Mouse (Mus musculus): ENCODE data around the gene Gna11. TPM values are rescaled to one million over a fixed set of nuclear protein-coding genes. Genes with fewer than 3 reads are reported as not detected.

The Gna11 gene
- polyA plus RNA-seq (2012; rRNA removed), result 69.9 and 81.3 TPM in 2 replicates

GRCm38 (mm10) chr10:81545161-81545747 lies at the start of gene Gna11:
TSS of gene Gna11 (minus strand) at chr10:81545190.

GRCm38 (mm10) chr10:81574081-81575056 lies 29.4 kb upstream of the Gna11 start, which contains the start of gene Tle2:
TSS of gene Tle2 (plus strand) at chr10:81574561.

GRCm38 (mm10) chr10:81559163-81559626 lies 14.2 kb upstream of the Gna11 start, which contains the start of gene Aes:
TSS of gene Aes (plus strand) at chr10:81559488.

GRCm38 (mm10) chr10:81524051-81524605 lies 20.9 kb downstream of the Gna11 start, which contains the start of gene Gna15:
TSS of gene Gna15 (minus strand) at chr10:81524225.

GRCm38 (mm10) chr10:81500032-81500431 lies 45.0 kb downstream of the Gna11 start, which contains the start of gene S1pr4:
TSS of gene S1pr4 (minus strand) at chr10:81500132.

GRCm38 (mm10) chr10:81496264-81496901 lies 48.6 kb downstream of the Gna11 start, which contains the start of gene Ncln:
TSS of gene Ncln (minus strand) at chr10:81496392.

DNA sequence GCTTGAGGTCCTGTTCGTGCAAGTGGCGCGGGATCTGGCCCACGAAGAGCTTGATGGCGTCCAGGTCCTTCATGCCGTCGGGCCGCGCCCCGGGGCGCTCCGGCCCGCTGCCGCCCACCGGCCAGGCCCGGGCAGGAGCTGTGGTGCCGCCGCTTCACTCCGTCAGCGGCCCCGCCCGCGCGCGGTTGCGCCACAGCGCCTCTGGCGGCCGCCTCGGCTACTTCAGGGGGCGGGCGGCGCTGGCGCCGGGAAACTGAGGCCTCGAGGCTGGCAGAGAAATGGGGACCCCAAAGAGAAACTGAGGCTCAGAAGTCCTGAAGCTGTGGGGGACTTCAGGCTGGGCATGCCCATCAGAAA lies 62.5 kb downstream of the Gna11 start, which contains the start of gene Celf5:
TSS of gene Celf5 (minus strand) at position 177 of the 357 bp plus-strand sequence.

Other genes with a start within 250 kb of the Gna11 start
- gene Cactin, start 224.1 kb downstream of the Gna11 start, polyA plus RNA-seq (2012; rRNA removed), result 50.3 and 63.1 TPM in 2 replicates
- gene Tbxa2r, start 216.5 kb downstream of the Gna11 start, polyA plus RNA-seq (2012; rRNA removed), result 2.4 and 3.1 TPM in 2 replicates
- 0.04 and 0.06 TPM in 2 replicates for gene Gipc3, start 201.9 kb downstream of the Gna11 start, polyA plus RNA-seq (2012; rRNA removed)
- gene Hmg20b, start 194.7 kb downstream of the Gna11 start, polyA plus RNA-seq (2012; rRNA removed), result 116 and 139 TPM in 2 replicates
- 8.6 and 9.0 TPM in 2 replicates for gene Mfsd12, start 187.7 kb downstream of the Gna11 start, polyA plus RNA-seq (2012; rRNA removed)
- 0.28 and 0.31 TPM in 2 replicates for gene 4930404N11Rik, start 179.4 kb downstream of the Gna11 start, polyA plus RNA-seq (2012; rRNA removed)
- gene Fzr1, start 166.7 kb downstream of the Gna11 start, polyA plus RNA-seq (2012; rRNA removed), result 91.8 and 113 TPM in 2 replicates
- gene Dohh, start 160.8 kb downstream of the Gna11 start, polyA plus RNA-seq (2012; rRNA removed), result 56.2 and 57.9 TPM in 2 replicates
- gene Gm48551, start 160.7 kb downstream of the Gna11 start, polyA plus RNA-seq (2012; rRNA removed), result 3.9 and 4.3 TPM in 2 replicates
- gene Gm48552, start 156.2 kb downstream of the Gna11 start, polyA plus RNA-seq (2012; rRNA removed), result 5.2 and 8.2 TPM in 2 replicates
- 3.7 and 5.0 TPM in 2 replicates for gene Smim24, start 152.1 kb downstream of the Gna11 start, polyA plus RNA-seq (2012; rRNA removed)
- gene Nfic, start 89.6 kb downstream of the Gna11 start, polyA plus RNA-seq (2012; rRNA removed), result 7.8 and 12.5 TPM in 2 replicates
- gene Celf5, start 62.5 kb downstream of the Gna11 start, polyA plus RNA-seq (2012; rRNA removed), result 45.0 and 50.2 TPM in 2 replicates
- 129 and 153 TPM in 2 replicates for gene Ncln, start 48.8 kb downstream of the Gna11 start, polyA plus RNA-seq (2012; rRNA removed)
- 0.42 and 0.56 TPM in 2 replicates for gene S1pr4, start 45.1 kb downstream of the Gna11 start, polyA plus RNA-seq (2012; rRNA removed)
- 0.88 and 0.98 TPM in 2 replicates for gene Gna15, start 21.0 kb downstream of the Gna11 start, polyA plus RNA-seq (2012; rRNA removed)
- gene Aes, start 14.3 kb upstream of the Gna11 start, polyA plus RNA-seq (2012; rRNA removed), result 265 and 396 TPM in 2 replicates
- 27.1 and 71.8 TPM in 2 replicates for gene Tle2, start 29.4 kb upstream of the Gna11 start, polyA plus RNA-seq (2012; rRNA removed)
- gene Tle6, start 55.9 kb upstream of the Gna11 start, polyA plus RNA-seq (2012; rRNA removed), result 6.1 and 12.0 TPM in 2 replicates
- gene BC025920, start 61.1 kb upstream of the Gna11 start, polyA plus RNA-seq (2012; rRNA removed), result 5.0 and 6.4 TPM in 2 replicates
- 64.8 and 65.0 TPM in 2 replicates for gene Sirt6, start 82.6 kb upstream of the Gna11 start, polyA plus RNA-seq (2012; rRNA removed)
- gene Ankrd24, start 83.3 kb upstream of the Gna11 start, polyA plus RNA-seq (2012; rRNA removed), result 28.3 and 39.4 TPM in 2 replicates
- gene Gm10778, start 103.9 kb upstream of the Gna11 start, polyA plus RNA-seq (2012; rRNA removed), result 1.8 and 4.1 TPM in 2 replicates
- 4.5 and 10.8 TPM in 2 replicates for gene Zfp433, start 159.6 kb upstream of the Gna11 start, polyA plus RNA-seq (2012; rRNA removed)
- gene Gm3055, start 226.0 kb upstream of the Gna11 start, polyA plus RNA-seq (2012; rRNA removed), result 11.0 and 12.9 TPM in 2 replicates

Measured in central nervous system, embryonic 11.5 days (tissue).